Mouse (Mus musculus) neural tube, embryonic 15.5 days (tissue): ENCODE measurements around the gene Sppl2b. TPM values are rescaled to one million over a fixed set of nuclear protein-coding genes. Genes with fewer than 3 reads are reported as not detected.
A peak's percentile ranks its signal among the peaks of the same experiment; 100 is the strongest.

Experiments used
- ATAC-seq: fragments of 200-750 bp; cut with Nextera tagmentation; 2 replicates; pipeline ENCODE4 v1.8.0; 2017; ENCODE audit warnings: mild to moderate bottlenecking, moderate TSS enrichment, moderate library complexity; ENCODE audit not compliant: low FRiP score
- H3K27ac ChIP-seq: fragments of 300-500 bp; sonication (generic); replicated peaks from 2 replicates; pipeline ENCODE4 v1.5.1; 2015; ENCODE audit warnings: mild to moderate bottlenecking, inconsistent platforms
- H3K27me3 ChIP-seq: fragments of 300-500 bp; sonication (generic); replicated peaks from 2 replicates; pipeline ENCODE4 v1.6.1; 2015; ENCODE audit warnings: inconsistent platforms
- H3K36me3 ChIP-seq: fragments of 300-500 bp; sonication (generic); 2 replicates; pipeline ENCODE4 v1.6.1; 2015; ENCODE audit warnings: inconsistent platforms
- H3K4me1 ChIP-seq: fragments of 300-500 bp; sonication (generic); 2 replicates; pipeline ENCODE4 v1.6.1; 2015; ENCODE audit warnings: inconsistent platforms
- H3K4me2 ChIP-seq: fragments of 300-500 bp; sonication (generic); 2 replicates; pipeline ENCODE4 v1.6.1; 2015; ENCODE audit warnings: inconsistent platforms, mild to moderate bottlenecking, moderate library complexity
- H3K4me3 ChIP-seq: fragments of 300-500 bp; sonication (generic); replicated peaks from 2 replicates; pipeline ENCODE4 v1.5.1; 2015; ENCODE audit warnings: mild to moderate bottlenecking, inconsistent platforms
- H3K9ac ChIP-seq: fragments of 300-500 bp; sonication (generic); replicated peaks from 2 replicates; pipeline ENCODE4 v1.6.1; 2015; ENCODE audit warnings: mild to moderate bottlenecking, inconsistent platforms
- H3K9me3 ChIP-seq: fragments of 300-500 bp; sonication (generic); replicated peaks from 2 replicates; pipeline ENCODE4 v1.6.1; 2016; ENCODE audit warnings: inconsistent platforms
- WGBS: fragments of 180-500 bp; shearing (Covaris S2); methylation state at CpG from one replicate; pipeline ENCODE4 v1.1.7; 2015; ENCODE audit warnings: mixed read lengths; 5-methylcytosine and 5-hydroxymethylcytosine counted together
- polyA plus RNA-seq: library from polyadenylated mRNA; unstranded; fragments of >200 nt; fragmentation: Nextera tagmentation; extraction: Ambion mirVana; gene quantifications from 2 replicates; pipeline ENCODE4 v1.2.1, GENCODE M21; 2015

Gene Sppl2b
- polyA plus RNA-seq = 78.6 and 84.1 TPM in 2 replicates

DNA sequence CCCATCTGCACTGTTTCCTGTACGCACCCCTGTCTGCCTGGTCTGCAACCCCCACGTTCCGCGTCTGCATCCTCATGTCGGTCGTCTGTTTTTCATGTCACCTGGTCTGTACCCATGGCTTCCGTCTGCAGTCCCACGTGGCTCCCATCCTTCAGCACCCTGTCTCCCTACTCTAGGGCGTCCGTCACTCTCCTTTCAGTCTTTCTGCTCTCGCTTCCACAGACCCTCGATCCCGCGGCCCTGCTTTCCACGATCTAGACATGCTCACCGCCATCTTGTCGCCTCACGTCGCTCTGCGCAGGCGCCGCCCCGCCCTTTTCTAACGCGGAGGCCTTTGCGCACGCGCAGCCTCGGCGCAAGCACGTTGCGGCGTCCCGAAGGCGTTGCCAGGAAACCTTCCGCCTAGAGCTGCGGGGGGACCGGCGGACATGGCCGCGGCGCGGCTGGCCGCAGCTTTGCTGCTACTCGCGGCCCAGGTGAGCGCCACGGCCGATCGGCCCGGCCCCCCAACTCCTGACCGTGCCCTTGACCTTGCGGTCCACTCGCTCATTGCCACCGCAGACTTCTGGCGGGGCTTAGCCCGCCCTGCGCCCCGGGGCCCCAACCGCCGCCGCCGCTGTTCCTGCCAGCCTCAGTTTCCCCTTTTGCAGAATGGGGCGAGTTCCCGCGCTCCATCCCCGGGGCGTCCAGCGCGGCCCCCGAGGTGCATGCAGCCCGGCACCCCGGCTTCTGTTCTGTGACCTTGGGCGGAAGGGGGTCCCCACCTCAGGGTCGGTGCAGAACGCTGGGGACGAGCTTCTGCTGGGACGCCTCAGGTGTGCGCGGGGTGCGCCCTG, at the start of gene Sppl2b, which contains the start of gene Lsm7:
Gene Sppl2b, plus strand, starts transcription at position 363 of the 836 bp plus-strand sequence.
Gene Lsm7, minus strand, starts transcription at position 297 of the 836 bp plus-strand sequence.
- peak within 1 kb of the TSS; percentile 87 for H3K9ac ChIP-seq
- H3K27ac ChIP-seq = peak within 1 kb of the TSS; percentile 84
- peaks cover 22% of the 10 kb centered on the region for H3K36me3 ChIP-seq
- no peaks in the 10 kb centered on the region for H3K27me3 ChIP-seq
- peak; percentile 88 for ATAC-seq
- under 1% methylated on average over 77 of the region's 81 CpGs for WGBS
- peak within 1 kb of the TSS; percentile 82 for H3K4me3 ChIP-seq
- H3K9me3 ChIP-seq = no peaks in the 10 kb centered on the region
- H3K4me1 ChIP-seq = peaks cover 49% of the 10 kb centered on the region
- peak within 1 kb of the TSS; percentile 96 for H3K4me2 ChIP-seq

DNA sequence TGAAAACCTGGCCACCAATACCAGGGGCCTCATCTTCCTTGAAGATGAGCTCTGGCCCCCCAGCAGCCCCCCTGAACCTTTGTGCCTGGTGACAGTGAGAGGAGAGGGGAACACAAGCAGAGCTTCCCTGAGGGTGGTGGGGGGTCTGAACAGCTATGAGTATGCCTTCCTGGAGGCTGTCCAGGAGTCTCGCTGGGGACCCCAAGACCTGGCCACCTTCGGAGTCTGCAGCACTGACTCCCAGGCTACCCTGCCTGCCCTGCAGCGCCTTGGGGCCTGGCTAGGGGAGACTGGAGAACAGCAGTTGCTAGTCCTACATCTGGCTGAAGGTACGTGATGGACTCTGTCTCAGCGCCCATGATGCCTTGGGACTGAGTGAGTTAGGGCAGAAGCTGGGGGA, 49.8 kb upstream of the Sppl2b start:
- no peak overlapping the region for H3K9ac ChIP-seq
- ATAC-seq = no peak
- H3K4me2 ChIP-seq = no peak overlapping the region
- H3K36me3 ChIP-seq = peaks cover 44% of the 10 kb centered on the region
- no peak overlapping the region for H3K4me3 ChIP-seq
- peaks cover 44% of the 10 kb centered on the region for H3K4me1 ChIP-seq
- WGBS = 82% methylated on average over 5 of the region's 5 CpGs
- no peaks in the 10 kb centered on the region for H3K9me3 ChIP-seq
- peaks cover 15% of the 10 kb centered on the region for H3K27me3 ChIP-seq
- no peak overlapping the region for H3K27ac ChIP-seq

DNA sequence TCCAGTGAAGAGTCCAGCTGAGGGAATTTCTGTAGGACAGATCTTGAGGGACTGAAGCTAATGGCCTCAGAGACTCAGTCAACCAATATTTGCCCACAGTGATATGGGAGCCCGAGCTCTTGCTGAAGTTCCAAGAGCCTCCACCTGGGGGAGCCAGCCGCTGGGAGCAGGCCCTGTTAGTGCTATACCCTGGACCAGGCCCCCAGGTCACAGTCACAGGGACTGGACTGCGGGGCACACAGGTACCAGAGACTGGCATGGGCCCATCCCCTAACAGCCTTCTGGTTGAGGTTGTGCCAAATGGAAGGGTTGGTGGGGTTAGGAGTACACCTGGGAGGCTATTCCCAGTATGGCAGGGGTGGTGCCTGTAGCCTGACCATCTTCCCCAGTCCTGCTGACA, 49.1 kb upstream of the Sppl2b start:
- peaks cover 39% of the 10 kb centered on the region for H3K4me1 ChIP-seq
- no peaks in the 10 kb centered on the region for H3K9me3 ChIP-seq
- H3K4me3 ChIP-seq = no peak overlapping the region; the same call in 1 of the 2 replicates
- WGBS = 17% methylated on average over 3 of the region's 3 CpGs
- peak overlapping the region; percentile 98; the same call in 1 of the 2 replicates for H3K4me2 ChIP-seq
- peaks cover 44% of the 10 kb centered on the region for H3K36me3 ChIP-seq
- peaks cover 19% of the 10 kb centered on the region for H3K27me3 ChIP-seq
- ATAC-seq = peak; percentile 12; the same call in 1 of the 2 replicates
- H3K27ac ChIP-seq = peak overlapping the region; percentile 93; the same call in 1 of the 2 replicates
- peak overlapping the region; percentile 14; the same call in 1 of the 2 replicates for H3K9ac ChIP-seq

DNA sequence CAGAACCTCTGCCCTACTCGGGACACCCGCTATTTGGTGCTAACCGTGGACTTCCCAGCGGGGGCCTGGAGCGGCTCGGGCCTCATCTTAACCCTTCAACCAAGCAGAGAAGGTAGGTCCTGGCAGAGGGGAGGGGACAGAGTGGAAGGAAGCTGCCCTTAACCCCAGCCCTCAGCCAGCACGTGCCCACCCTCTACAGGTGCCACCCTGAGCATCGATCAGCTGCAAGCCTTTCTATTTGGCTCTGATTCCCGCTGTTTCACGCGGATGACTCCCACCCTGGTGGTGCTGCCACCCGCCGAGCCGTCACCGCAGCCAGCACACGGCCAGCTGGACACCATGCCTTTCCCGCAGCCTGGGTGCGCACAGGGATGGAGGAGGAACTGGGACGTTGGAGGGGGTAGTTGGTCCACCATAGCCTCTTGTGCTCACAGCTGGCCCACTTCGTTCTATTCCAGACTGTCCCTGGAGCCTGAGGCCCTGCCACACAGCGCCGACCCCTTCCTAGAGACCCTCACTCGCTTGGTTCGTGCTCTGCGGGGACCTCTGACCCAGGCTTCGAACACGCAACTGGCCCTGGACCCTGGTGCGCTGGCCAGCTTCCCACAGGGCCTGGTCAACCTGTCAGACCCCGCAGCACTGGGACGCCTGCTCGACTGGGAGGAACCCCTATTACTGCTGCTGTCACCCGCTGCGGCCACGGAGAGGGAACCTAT, 48.6 kb upstream of the Sppl2b start:
- peak overlapping the region; percentile 51 for H3K4me3 ChIP-seq
- peaks cover 19% of the 10 kb centered on the region for H3K27me3 ChIP-seq
- H3K36me3 ChIP-seq = peaks cover 39% of the 10 kb centered on the region
- peak; percentile 1; the same call in 1 of the 2 replicates for ATAC-seq
- WGBS = 34% methylated on average over 34 of the region's 34 CpGs
- H3K9me3 ChIP-seq = no peaks in the 10 kb centered on the region
- peak overlapping the region; percentile 78 for H3K9ac ChIP-seq
- H3K27ac ChIP-seq = peak overlapping the region; percentile 93
- peak overlapping the region; percentile 98 for H3K4me2 ChIP-seq
- peaks cover 37% of the 10 kb centered on the region for H3K4me1 ChIP-seq

DNA sequence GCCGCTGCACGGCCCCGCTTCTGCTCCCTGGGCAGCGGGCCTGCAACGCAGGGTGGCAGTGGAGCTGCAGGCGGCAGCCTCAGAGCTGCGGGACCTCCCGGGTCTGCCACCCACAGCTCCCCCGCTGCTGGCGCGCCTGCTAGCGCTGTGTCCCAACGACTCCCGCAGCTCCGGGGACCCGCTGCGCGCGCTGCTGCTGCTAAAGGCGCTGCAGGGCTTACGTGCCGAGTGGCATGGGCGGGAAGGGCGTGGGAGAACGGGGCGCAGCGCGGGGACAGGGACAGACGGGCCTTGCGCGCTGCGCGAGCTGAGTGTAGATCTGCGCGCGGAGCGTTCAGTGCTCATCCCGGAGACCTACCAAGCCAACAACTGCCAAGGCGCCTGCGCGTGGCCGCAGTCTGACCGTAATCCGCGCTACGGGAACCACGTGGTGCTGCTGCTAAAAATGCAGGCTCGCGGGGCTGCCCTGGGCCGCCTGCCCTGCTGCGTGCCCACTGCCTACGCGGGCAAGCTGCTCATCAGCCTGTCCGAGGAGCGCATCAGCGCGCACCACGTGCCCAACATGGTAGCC, 47.9 kb upstream of the Sppl2b start:
- H3K4me1 ChIP-seq = peaks cover 37% of the 10 kb centered on the region
- H3K9me3 ChIP-seq = no peaks in the 10 kb centered on the region
- H3K36me3 ChIP-seq = peaks cover 32% of the 10 kb centered on the region
- ATAC-seq = peak; percentile 88
- H3K9ac ChIP-seq = peak overlapping the region; percentile 78
- 2% methylated on average over 56 of the region's 58 CpGs for WGBS
- peak overlapping the region; percentile 93 for H3K27ac ChIP-seq
- peaks cover 20% of the 10 kb centered on the region for H3K27me3 ChIP-seq
- peak overlapping the region; percentile 51 for H3K4me3 ChIP-seq
- H3K4me2 ChIP-seq = peak overlapping the region; percentile 98

DNA sequence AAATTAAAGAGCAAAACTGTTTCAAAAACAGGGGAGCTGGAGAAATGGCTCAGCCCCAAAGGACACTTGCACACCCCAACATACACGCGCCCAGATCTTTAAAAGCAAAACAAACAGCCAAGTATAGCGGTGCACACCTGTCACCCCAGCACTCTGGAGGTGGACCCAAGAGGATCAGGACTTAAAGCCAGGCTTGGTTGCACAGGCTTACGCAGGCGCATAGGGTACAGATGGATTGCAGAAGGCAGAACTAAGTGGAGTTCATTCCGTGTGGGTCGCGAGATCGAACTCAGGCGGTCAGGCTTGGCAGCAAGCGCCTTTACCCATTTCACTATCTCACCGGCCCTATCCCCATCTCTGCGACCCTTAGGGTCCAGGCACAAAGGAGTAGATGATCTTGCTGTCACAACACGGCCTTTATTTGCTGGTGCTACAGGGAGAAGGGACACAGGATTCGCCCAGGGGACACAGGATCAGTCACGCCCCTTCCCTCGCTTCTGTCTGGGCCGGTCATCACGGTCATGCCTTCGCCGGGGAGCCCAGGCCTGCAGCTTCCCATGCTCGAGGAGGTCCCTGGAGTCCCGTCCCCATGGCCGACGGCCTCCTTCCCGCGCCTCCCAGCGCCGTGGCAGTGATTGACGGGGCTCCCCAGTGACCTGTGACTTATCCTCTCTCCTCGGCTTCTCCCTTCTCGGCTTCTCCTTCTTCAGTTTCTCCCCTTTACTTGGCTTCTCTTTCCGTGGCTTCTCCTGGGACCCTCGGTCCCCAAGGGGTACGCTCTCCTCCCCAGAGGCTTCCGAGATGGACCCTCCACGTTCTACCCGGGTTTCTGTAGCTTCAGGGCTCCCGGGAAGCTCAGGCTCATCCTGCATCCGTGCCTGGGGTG, 46.7 kb upstream of the Sppl2b start:
- H3K4me1 ChIP-seq = peaks cover 37% of the 10 kb centered on the region
- H3K36me3 ChIP-seq = peaks cover 20% of the 10 kb centered on the region
- no peak overlapping the region for H3K27ac ChIP-seq
- H3K9me3 ChIP-seq = no peaks in the 10 kb centered on the region
- H3K4me2 ChIP-seq = peak overlapping the region; percentile 98
- peaks cover 27% of the 10 kb centered on the region for H3K27me3 ChIP-seq
- 19% methylated on average over 39 of the region's 40 CpGs for WGBS
- peak overlapping the region; percentile 51 for H3K4me3 ChIP-seq
- ATAC-seq = no peak
- H3K9ac ChIP-seq = peak overlapping the region; percentile 40

DNA sequence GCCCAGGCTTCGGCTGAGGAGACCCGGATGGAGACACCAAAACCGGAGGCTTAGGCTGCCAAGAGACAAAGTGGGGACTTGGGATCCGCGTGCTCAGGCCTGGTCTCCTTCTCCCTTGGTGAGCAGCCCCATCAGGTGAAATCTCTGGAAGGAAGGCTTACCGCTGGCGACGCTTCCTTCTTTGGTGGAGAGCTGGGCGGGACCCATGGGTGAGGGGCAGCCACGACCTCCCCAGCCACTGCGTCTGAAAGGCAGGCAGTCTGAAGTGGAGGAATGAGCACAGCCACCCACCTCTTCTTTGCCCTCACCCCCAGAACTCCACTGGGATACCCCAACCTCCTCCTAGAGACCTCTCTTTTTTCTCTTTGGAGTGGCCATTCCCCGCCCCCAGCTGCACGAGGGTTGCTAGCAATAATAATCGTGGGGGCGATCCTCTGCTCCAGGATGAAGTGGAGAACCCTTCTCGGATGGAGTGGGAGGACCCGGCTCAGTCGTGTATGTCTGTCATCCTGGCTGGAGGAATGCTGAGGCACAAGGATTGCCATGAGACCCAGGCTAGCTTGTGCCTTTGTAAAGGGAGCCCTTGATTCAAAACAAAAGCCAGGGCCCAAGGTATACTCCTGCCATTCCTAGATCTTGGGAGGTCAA, 46.0 kb upstream of the Sppl2b start:
- H3K27me3 ChIP-seq = peaks cover 27% of the 10 kb centered on the region
- peak overlapping the region; percentile 40 for H3K9ac ChIP-seq
- ATAC-seq = no peak
- no peak overlapping the region for H3K27ac ChIP-seq
- H3K4me2 ChIP-seq = peak overlapping the region; percentile 98
- H3K4me1 ChIP-seq = peaks cover 37% of the 10 kb centered on the region
- WGBS = 8% methylated on average over 18 of the region's 18 CpGs
- H3K36me3 ChIP-seq = peaks cover 13% of the 10 kb centered on the region
- no peaks in the 10 kb centered on the region for H3K9me3 ChIP-seq
- H3K4me3 ChIP-seq = peak overlapping the region; percentile 14

DNA sequence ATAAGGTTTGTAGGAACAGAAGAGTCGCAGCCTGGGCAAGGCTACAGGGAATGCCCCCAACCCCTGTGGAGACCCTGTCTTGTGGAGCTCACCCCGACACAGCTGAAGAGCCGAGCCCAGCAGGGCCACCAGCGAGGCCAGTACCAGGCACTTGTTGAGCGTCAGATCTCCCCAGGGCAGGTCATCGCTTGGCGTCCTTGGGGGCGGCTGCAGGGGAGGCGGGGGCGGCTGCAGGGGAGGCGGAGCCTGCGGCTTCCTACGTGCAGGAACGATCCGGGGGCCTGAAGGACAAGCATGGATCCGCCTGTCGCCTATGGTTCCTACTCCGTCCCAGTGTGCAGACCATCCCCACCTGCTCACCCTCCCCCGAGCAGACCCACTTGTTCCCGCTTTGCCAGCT, 45.0 kb upstream of the Sppl2b start:
- 6% methylated on average over 18 of the region's 20 CpGs for WGBS
- H3K9me3 ChIP-seq = no peaks in the 10 kb centered on the region
- no peak for ATAC-seq
- peaks cover 3% of the 10 kb centered on the region for H3K36me3 ChIP-seq
- H3K27ac ChIP-seq = no peak overlapping the region
- H3K4me1 ChIP-seq = peaks cover 37% of the 10 kb centered on the region
- H3K27me3 ChIP-seq = peaks cover 27% of the 10 kb centered on the region
- 0 out of 2 replicates have a peak overlapping the region, but pooled peaks have one; percentile 4 for H3K4me3 ChIP-seq
- H3K4me2 ChIP-seq = peak overlapping the region; percentile 25; the same call in 1 of the 2 replicates
- no peak overlapping the region for H3K9ac ChIP-seq

DNA sequence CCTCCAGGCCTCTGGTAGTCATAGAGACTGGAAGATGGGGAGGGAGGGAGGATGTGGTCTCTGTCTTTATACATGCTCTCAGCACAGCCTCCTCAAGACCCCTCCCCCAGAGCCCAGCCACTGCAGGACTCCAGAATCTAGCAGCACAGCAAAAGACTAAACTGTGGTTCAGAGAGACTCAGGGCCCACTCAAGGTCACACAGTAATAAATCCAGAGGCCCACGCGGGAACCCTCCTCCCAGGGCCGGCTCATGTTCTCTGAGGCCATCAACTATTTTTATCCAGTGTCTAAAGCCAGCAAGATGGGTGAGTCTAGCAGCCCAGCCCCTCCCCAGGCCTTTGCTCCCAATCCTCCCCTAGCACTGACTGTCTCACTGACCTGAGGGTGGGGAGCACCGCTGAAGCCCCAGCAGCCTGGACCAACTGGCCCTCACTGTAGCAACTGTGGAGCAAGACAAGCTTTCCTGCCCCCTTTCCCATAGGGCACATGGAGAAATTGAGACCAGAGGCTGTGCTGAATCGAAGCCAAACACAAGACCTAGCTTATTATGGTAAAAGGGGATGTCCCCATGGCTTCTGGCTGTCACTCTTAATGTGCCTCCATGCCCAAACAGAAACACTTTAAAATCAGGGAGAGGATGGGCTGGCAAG, 42.6 kb upstream of the Sppl2b start:
- no peak overlapping the region for H3K4me3 ChIP-seq
- H3K4me1 ChIP-seq = peaks cover 19% of the 10 kb centered on the region
- H3K9me3 ChIP-seq = no peaks in the 10 kb centered on the region
- 67% methylated on average over 5 of the region's 5 CpGs for WGBS
- ATAC-seq = no peak
- no peak overlapping the region for H3K9ac ChIP-seq
- no peaks in the 10 kb centered on the region for H3K36me3 ChIP-seq
- peaks cover 27% of the 10 kb centered on the region for H3K27me3 ChIP-seq
- H3K4me2 ChIP-seq = no peak overlapping the region
- no peak overlapping the region for H3K27ac ChIP-seq

DNA sequence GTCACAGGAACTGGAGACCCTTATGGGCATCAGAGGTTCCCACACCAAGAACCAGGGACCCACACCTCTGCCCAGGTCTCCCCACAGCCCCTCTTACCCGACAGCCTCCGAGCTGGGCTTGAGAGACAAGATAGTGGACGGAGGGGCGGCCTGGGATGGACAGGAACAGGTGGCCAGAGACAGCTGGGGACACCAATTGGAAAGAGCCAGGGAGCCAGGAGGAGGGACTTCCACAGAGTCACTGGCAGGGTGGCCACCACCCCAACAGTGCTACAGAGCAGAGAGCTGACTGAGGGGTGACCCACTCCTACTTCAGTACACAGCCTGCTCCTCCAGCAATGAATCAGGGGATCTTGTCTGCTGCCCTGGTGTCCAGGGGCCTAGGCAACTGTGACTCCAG, 41.7 kb upstream of the Sppl2b start, which contains the start of gene Jsrp1:
Gene Jsrp1, minus strand, starts transcription at position 133 of the 400 bp plus-strand sequence.
- no peak within 1 kb of the TSS for H3K4me2 ChIP-seq
- WGBS = 76% methylated on average over 4 of the region's 4 CpGs
- no peak for ATAC-seq
- peaks cover 27% of the 10 kb centered on the region for H3K27me3 ChIP-seq
- H3K4me3 ChIP-seq = no peak within 1 kb of the TSS
- H3K9ac ChIP-seq = no peak within 1 kb of the TSS
- H3K9me3 ChIP-seq = no peaks in the 10 kb centered on the region
- H3K36me3 ChIP-seq = no peaks in the 10 kb centered on the region
- H3K27ac ChIP-seq = no peak within 1 kb of the TSS
- H3K4me1 ChIP-seq = peaks cover 11% of the 10 kb centered on the region
